Mouse (Mus musculus) inflammation-experienced regulatory T-cells, adult 16 weeks (primary cell): Measurements from ENCODE around the gene Tmem121. TPM values are rescaled to one million over a fixed set of nuclear protein-coding genes. Genes with fewer than 3 reads are reported as not detected.

Experiments used
- polyA plus RNA-seq: library from polyadenylated mRNA; unstranded; fragments of 100-300 nt; shearing (Covaris generic); gene quantifications from one replicate; pipeline ENCODE4 v1.2.1, GENCODE M21; 2017

Tmem121 gene
- polyA plus RNA-seq: not detected

DNA sequence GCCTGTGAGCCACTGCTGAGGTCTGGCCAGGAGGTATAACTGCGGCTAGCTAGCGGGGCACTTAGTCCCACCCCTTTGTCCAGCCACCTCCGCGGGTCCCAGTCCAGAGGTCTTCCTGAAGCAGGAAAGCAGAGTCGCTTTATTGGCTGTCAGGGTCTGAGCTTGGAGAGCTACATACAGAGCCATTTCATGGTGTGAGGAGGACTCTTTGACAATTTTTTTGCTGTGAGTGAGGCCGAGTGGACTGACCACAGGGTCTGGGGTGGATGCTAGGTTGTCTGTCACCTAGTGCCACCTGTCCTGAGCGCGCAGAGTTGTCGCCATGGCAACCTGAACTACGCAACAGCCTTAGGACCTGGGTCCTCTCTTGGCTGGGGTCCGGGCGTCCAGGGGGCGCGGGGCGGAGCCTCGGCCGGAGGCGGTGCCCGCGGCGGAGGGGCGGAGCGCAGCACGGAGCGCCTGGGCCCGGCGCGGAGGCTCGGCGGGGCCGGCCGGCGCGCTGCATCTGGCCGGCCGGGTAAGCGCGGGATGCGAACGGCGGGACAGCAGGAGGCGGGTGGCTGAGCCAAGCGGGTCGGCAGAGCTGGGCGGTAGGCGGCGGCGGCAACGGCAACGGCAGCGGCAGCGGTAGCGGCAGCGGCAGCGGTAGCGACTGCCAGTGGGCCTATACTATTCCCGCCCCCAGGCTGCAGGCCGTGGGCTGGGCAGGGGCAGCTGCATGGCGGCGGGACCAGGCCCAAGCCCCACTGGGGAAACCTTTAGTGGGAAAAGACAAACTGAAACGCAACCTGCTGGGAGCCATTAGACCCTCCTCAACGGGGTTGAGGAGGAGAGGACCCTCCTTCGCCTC, at the start of gene Tmem121:
Gene Tmem121 (plus strand): TSS at position 489 of the 850 bp plus-strand sequence.

DNA sequence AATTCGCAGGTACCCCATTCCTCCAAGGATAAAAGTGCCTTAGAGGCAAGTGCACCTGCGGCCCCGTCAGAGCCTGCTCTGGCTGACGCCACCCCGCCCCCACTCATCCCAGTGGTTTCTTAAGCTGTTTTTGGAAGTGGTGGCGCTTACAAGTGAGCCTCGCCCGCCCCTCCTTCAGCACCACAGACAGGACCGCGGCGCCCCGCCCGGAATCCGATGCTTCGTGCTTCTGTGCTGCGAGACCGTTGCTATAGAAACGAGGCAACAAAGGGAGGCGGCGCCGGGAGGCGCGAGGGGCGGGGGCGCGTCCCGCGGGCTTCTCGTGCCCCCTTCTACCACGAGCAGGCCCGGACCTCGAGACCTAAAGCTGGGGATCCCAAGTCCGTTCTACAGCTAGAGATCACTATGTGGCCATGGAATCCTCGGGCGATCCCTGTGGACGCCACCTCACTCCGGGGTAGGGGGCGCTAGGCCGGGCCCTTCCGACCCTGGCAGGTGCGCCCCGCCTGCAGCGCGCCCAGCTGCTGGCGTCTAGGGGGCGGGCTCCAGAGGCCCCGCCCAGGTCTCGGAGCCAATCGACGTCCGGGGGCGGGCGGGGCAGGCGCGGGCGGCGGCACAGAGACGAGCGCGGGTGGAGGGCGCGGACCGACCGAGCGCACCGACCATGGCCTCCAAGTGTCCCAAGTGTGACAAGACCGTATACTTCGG, 45.7 kb upstream of the Tmem121 start, which contains the start of gene Crip2:
Gene Crip2 (plus strand): TSS at position 329 of the 708 bp plus-strand sequence.

DNA sequence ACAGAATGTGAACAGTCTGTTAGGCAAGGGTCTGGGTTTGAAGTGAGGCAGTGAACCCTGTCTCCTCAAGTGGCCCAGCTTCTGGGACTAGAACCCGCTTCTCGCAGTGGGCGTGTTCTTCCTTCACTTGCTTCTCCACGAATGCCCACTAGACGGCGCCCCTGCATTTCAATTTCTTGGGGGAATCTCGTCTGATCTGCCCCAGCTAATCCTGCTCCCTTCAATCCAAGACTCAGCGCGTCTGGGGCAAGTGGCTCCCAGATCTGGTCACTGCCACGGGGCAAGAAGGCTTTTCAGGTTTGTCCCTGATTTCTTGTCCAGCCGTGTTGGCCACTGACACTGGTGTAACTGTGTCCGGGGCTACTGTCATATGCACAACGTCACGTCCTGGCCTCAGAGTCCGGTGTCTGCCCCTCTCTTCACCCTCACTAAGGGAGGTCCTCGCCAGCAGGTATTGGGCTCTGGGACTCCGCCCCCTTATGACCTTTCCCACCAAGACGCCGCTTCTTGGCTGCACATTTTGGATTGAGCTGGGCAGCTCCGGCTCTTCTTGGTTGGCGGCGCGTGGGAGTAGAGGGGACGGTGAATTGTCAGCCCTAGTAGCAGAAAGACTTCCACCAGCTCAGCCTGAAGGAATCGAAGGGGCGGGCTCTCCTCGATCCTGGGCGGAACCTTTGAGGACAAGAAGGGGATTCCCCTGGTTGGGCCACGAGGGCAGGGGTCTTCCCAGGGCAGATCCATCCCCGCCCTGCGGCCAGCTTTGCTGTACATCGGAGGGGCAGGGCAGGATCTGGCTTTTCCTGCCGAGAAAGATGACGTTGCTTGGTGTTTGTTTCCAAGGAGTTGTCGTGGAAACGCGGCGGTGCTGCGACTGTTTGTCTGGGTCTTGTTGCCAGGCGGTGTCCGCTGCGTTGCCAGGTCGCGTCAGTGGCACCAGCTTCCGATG, 39.3 kb upstream of the Tmem121 start, which contains the start of gene Crip1:
Gene Crip1 (plus strand): TSS at position 205 of the 946 bp plus-strand sequence.

DNA sequence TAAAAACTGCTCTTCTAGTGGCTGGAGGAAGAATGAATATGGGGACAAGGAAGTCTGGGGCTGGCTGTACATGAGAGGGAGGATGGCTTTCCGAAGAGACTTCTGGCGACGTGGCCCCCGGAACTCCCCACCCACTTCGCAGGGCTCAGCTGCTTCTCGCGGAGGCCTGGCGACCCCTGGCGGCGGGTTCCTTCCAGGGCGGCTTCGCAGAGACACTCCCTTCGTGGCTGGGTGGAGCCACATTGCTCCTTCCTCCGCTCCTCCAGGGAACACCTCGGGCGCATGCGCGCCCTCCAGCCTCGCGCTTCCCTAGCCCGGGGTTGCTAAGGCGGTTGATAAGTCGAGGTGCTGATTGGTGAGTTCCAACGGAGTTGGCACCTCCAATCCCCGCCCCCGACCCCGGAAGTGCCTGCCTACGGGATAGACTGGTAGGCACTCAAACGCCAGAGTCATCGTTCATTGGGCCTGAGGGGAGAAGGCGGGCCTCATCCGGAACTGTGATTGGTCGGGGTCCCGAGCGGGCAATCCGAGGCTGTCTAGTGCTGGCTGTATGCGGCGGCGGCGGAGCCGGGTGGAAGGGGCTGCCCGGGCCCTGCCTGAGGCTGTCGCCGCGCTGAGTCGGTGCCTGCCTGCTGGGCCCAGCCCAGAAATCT, 29.7 kb upstream of the Tmem121 start, which contains the start of gene Tedc1:
Gene Tedc1 (plus strand): TSS at position 535 of the 653 bp plus-strand sequence.

Other genes starting within 250 kb of the Tmem121 start
- 46.4 TPM for gene Nudt14, start 243.8 kb upstream of the Tmem121 start, polyA plus RNA-seq
- gene Btbd6, start 209.4 kb upstream of the Tmem121 start, polyA plus RNA-seq: 11.6 TPM
- gene Brf1, start 185.2 kb upstream of the Tmem121 start, polyA plus RNA-seq: 26.1 TPM
- 6.3 TPM for gene Pacs2, start 171.4 kb upstream of the Tmem121 start, polyA plus RNA-seq
- gene Tex22, start 111.4 kb upstream of the Tmem121 start, polyA plus RNA-seq: not detected
- 3.1 TPM for gene Mta1, start 87.7 kb upstream of the Tmem121 start, polyA plus RNA-seq
- 9.0 TPM for gene Crip2, start 45.7 kb upstream of the Tmem121 start, polyA plus RNA-seq
- 1,025 TPM for gene Crip1, start 39.6 kb upstream of the Tmem121 start, polyA plus RNA-seq
- gene Tedc1, start 29.5 kb upstream of the Tmem121 start, polyA plus RNA-seq: 10.8 TPM